Mouse (Mus musculus) ovary, adult 10 weeks (tissue): ENCODE results near the gene Tnfrsf1a. TPM values are rescaled to one million over a fixed set of nuclear protein-coding genes. Genes with fewer than 3 reads are reported as not detected.

Experiments used
- polyA plus RNA-seq: library from polyadenylated mRNA; stranded (reverse); fragments of 350-450 nt; fragmentation: Illumina TruSeq; extraction: RNeasy Lipid Tissue Mini Kit (QIAGEN cat#74804); gene quantifications from one replicate; pipeline ENCODE4 v1.2.3, GENCODE M21; 2014

Gene Tnfrsf1a
- polyA plus RNA-seq = 5.1 TPM

DNA sequence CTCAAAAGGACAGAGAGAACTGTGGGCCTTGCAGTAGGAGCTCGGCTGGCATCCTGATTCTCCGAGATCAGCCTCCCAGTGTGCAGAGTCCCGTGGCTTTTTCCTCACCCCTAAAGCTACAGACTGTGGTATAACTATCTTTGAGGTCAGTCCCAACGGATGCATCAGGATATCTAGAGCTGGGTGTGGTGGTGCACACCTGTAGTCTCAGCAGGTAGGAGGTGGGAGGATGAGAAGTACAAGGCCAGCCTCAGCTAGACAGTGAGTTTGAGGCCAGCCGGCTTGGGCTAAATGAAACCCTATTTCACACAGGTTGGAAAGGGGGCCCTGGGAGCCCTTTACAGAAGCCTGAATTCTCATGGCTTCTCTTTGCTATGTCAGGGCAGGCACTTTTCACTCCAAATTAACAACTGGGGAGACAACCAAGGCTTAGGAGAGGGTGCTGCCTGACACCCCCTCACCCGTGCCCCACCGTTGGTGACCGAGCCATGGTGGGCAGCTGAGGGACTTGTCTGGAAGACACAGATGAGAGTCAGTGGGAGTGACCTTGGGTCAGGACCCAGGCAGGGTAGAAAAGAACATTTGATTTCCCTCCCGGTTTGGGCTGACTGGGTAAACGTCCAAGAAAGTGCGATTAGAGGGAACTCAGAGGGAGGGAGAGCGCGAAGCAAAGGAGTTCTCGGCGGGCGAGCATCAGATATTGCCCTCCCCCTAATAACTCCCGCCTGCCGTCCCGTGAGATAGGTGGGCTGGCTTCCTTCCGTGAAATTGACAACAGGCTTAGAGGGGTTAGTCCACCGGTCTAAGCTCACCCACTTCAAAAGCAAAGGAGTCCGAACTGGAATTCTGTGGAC, at the start of gene Tnfrsf1a:
Gene Tnfrsf1a, plus strand, starts transcription at position 642 of the 854 bp plus-strand sequence.

DNA sequence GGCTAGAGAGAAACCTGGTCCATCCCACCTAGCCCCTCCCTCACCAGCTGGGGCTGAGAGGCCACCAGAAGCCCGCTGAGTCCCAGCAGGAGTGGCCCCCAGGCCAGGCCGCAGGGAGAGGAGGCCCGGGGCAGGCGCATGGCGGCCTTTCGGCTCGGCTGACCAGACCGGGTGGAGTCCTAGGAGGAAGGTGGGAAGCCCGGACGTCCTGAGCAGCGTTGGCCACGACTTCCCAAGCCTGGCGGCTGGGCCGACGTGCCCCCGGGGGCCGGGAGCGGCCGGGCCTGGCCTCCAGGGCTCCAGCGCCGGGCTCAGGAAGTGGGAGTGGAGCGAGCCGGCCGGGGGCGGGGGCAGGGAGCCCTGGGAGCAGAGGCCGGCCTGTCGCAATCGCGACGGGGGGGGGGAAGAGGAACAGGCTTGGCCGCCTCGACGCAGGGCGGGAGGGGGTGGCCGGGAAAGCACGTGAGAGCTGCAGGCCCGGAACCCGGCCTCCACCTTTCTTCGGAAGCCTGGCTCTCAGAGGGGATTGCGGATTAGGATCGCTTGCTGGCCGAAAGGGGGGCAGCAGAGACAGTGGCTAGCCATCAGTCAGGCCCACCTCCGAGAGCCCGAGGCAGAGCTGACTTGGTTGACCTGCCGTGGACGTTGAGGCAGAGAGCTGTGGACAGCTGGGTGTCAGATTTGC, 35.5 kb upstream of the Tnfrsf1a start, which contains the start of gene Ltbr:
Gene Ltbr, minus strand, starts transcription at position 340 of the 685 bp plus-strand sequence.

DNA sequence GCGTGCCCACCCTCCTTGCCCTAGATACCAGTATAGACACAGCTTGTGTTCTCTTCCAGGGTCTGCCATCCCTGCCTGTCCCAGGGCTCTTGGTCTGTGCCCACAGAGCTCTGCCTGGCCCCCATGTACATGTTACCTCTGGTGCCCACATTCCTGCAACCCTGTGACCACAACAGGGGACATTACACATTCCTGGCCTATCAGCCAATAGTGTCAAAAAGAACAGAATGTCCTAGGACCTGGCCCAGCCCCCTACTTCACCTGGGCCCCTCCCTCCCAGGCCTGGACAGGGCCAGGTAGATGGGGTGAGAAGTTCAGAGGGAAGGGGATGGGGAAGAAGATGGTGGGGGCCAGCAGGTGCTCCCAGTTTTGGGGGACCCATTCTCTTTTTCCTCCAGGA, 28.8 kb upstream of the Tnfrsf1a start, which contains the start of gene Scnn1a:
Gene Scnn1a, plus strand, starts transcription at position 337 of the 400 bp plus-strand sequence.

DNA sequence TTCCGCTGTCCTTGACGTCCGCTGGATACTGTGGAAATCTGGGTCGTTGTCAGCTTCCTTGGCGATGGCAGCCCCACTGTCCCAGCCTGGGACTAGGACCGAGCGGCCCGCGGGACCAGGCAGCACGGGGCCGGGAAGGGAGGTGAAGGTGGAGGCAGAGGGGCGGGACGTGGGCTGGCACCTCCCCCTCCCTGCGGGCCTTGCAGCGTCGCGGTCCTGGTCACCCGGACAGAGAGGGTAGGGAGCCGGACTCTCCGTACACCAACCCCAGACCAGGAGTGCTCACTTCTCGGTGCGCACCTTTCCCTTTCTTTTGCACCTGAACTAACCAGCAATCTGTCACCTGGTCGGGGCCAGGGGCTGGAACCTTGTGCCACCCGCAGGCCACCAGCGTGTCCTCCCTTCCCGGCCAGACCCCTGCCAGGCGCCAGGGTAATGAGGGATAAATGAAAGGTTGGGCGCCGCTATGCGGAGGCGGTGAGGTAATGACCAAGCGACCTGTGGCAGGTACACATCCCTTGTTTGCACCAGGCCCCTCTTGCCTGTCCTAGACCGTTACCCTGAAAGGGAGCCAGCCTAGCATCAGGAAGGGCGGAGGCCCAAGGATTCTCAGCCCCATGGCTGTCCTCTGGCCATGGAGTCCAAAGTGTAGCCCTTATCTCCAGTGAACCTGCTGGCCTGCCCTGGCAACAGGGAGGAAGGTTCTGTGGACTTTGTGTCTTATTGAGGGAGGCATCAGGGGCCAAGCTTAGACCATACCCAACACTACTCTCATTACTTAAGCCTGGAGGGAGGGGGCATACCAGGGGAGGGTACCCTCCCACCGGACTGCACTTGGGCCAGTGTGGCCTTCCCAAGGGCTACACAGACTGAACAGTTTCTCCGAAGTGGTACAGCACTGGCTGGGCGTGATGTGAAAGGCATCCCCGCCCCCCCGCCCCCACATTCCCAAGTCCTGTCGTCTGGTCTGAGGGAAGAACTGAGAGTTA, 31.5 kb downstream of the Tnfrsf1a start, which contains the start of gene Plekhg6:
Gene Plekhg6, minus strand, starts transcription at position 422 of the 989 bp plus-strand sequence.

Other genes starting within 250 kb of the Tnfrsf1a start
- 1.2 TPM for gene Nop2, start 217.5 kb upstream of the Tnfrsf1a start, polyA plus RNA-seq
- 1.1 TPM for gene Iffo1, start 204.1 kb upstream of the Tnfrsf1a start, polyA plus RNA-seq
- gene Gapdh, start 182.9 kb upstream of the Tnfrsf1a start, polyA plus RNA-seq = 54.6 TPM
- 8.7 TPM for gene Ncapd2, start 157.7 kb upstream of the Tnfrsf1a start, polyA plus RNA-seq
- gene Mrpl51, start 157.6 kb upstream of the Tnfrsf1a start, polyA plus RNA-seq = 83.0 TPM
- 5.1 TPM for gene Vamp1, start 133.8 kb upstream of the Tnfrsf1a start, polyA plus RNA-seq
- gene Tapbpl, start 117.5 kb upstream of the Tnfrsf1a start, polyA plus RNA-seq = 3.6 TPM
- gene Cd27, start 112.4 kb upstream of the Tnfrsf1a start, polyA plus RNA-seq = not detected
- not detected for gene Tuba3a, start 63.3 kb upstream of the Tnfrsf1a start, polyA plus RNA-seq
- 0.71 TPM for gene Ltbr, start 35.5 kb upstream of the Tnfrsf1a start, polyA plus RNA-seq
- 0.20 TPM for gene Scnn1a, start 28.7 kb upstream of the Tnfrsf1a start, polyA plus RNA-seq
- gene Plekhg6, start 31.4 kb downstream of the Tnfrsf1a start, polyA plus RNA-seq = not detected
- 156 TPM for gene Cd9, start 145.4 kb downstream of the Tnfrsf1a start, polyA plus RNA-seq
- gene Vwf, start 197.4 kb downstream of the Tnfrsf1a start, polyA plus RNA-seq = 0.74 TPM